Mouse (Mus musculus) thymus, postnatal 10 days (tissue): ENCODE data around the gene Ociad2.

Experiments
- DNase-seq, 2 experiments: peaks; one replicate each; pipeline ENCODE4 v3.0.0; 2021; ENCODE audit warnings: low spot score in 2 of 2

Gene Ociad2

GRCm38 (mm10) chr5:73340723-73341235 is at the start of gene Ociad2:
TSS of gene Ociad2 (minus strand) at chr5:73341028.
- DNase-seq, result no peak

- no peak for DNase-seq
Observed at GRCm38 (mm10) chr5:73383647-73383970, 42.8 kb upstream of the Ociad2 start.

- DNase-seq, result peak; percentile 48 to 75
Observed at GRCm38 (mm10) chr5:73382737-73383646, 42.2 kb upstream of the Ociad2 start.

- DNase-seq, result no peak
Observed at GRCm38 (mm10) chr5:73381976-73382540, 41.2 kb upstream of the Ociad2 start.

- no peak for DNase-seq
Observed at GRCm38 (mm10) chr5:73381510-73381909, 40.7 kb upstream of the Ociad2 start.

- DNase-seq, result no peak
Observed at GRCm38 (mm10) chr5:73380829-73381228, 40.0 kb upstream of the Ociad2 start.

GRCm38 (mm10) chr5:73379908-73380307 is 39.1 kb upstream of the Ociad2 start:
- DNase-seq, result peak; percentile 51 to 85

GRCm38 (mm10) chr5:73376491-73376890 is 35.7 kb upstream of the Ociad2 start:
- DNase-seq, result no peak

GRCm38 (mm10) chr5:73376041-73376440 is 35.2 kb upstream of the Ociad2 start:
- DNase-seq, result no peak

- no peak for DNase-seq
Observed at GRCm38 (mm10) chr5:73373184-73373583, 32.4 kb upstream of the Ociad2 start.

GRCm38 (mm10) chr5:73372601-73373000 is 31.8 kb upstream of the Ociad2 start:
- DNase-seq, result no peak

GRCm38 (mm10) chr5:73369731-73370130 is 28.9 kb upstream of the Ociad2 start:
- no peak for DNase-seq

- no peak for DNase-seq
Observed at GRCm38 (mm10) chr5:73368845-73369447, 28.1 kb upstream of the Ociad2 start.

GRCm38 (mm10) chr5:73367906-73368305 is 27.1 kb upstream of the Ociad2 start:
- no peak for DNase-seq

GRCm38 (mm10) chr5:73364107-73364864 is 23.5 kb upstream of the Ociad2 start:
- DNase-seq, result no peak

- no peak for DNase-seq
Observed at GRCm38 (mm10) chr5:73362791-73363190, 22.0 kb upstream of the Ociad2 start.

- no peak for DNase-seq
Observed at GRCm38 (mm10) chr5:73362338-73362737, 21.5 kb upstream of the Ociad2 start.

- no peak for DNase-seq
Observed at GRCm38 (mm10) chr5:73360240-73360639, 19.4 kb upstream of the Ociad2 start.

- no peak for DNase-seq
Observed at GRCm38 (mm10) chr5:73359752-73360141, 18.9 kb upstream of the Ociad2 start.

GRCm38 (mm10) chr5:73359134-73359751 is 18.4 kb upstream of the Ociad2 start:
- no peak for DNase-seq

- no peak for DNase-seq
Observed at GRCm38 (mm10) chr5:73355393-73355792, 14.6 kb upstream of the Ociad2 start.
